Mouse (Mus musculus) kidney, postnatal 0 days (tissue): ENCODE results near the gene Metrn. TPM values are rescaled to one million over a fixed set of nuclear protein-coding genes. Genes with fewer than 3 reads are reported as not detected.

Experiments
- ATAC-seq: fragments of 200-750 bp; cut with Nextera tagmentation; replicated peaks from 2 replicates; pipeline ENCODE4 v1.8.0; 2017; ENCODE audit warnings: low read depth, moderate number of reproducible peaks, moderate TSS enrichment, moderate library complexity; ENCODE audit not compliant: low FRiP score
- DNase-seq: peaks from one replicate; pipeline ENCODE4 v3.0.0-alpha.2; 2016; ENCODE audit warnings: low spot score
- H3K27ac ChIP-seq: fragments of 300-500 bp; sonication (generic); 2 replicates; pipeline ENCODE4 v1.5.1; 2014; ENCODE audit warnings: mild to moderate bottlenecking
- H3K27me3 ChIP-seq: fragments of 300-500 bp; sonication (generic); 2 replicates; pipeline ENCODE4 v1.6.1; 2014; ENCODE audit warnings: low read length, mixed read lengths; ENCODE audit not compliant: insufficient read depth
- H3K36me3 ChIP-seq: fragments of 300-500 bp; sonication (generic); 2 replicates; pipeline ENCODE4 v1.6.1; 2014; ENCODE audit warnings: low read length, mixed read lengths; ENCODE audit not compliant: insufficient read depth
- H3K4me1 ChIP-seq: fragments of 300-500 bp; sonication (generic); replicated peaks from 2 replicates; pipeline ENCODE4 v1.6.1; 2014; ENCODE audit warnings: antibody characterized with exemption, low read length, mixed read lengths; ENCODE audit not compliant: insufficient read depth
- H3K4me2 ChIP-seq: fragments of 300-500 bp; sonication (generic); 2 replicates; pipeline ENCODE4 v1.6.1; 2014; ENCODE audit warnings: mild to moderate bottlenecking, low read length, moderate library complexity, mixed read lengths
- H3K4me3 ChIP-seq: fragments of 300-500 bp; sonication (generic); replicated peaks from 2 replicates; pipeline ENCODE4 v1.5.1; 2014; ENCODE audit warnings: low read depth, low read length
- H3K9ac ChIP-seq: fragments of 300-500 bp; sonication (generic); 2 replicates; pipeline ENCODE4 v1.6.1; 2014; ENCODE audit warnings: low read depth, low read length
- H3K9me3 ChIP-seq: fragments of 300-500 bp; sonication (generic); replicated peaks from 2 replicates; pipeline ENCODE4 v1.6.1; 2016; ENCODE audit warnings: low read length, inconsistent platforms, mixed read lengths
- CTCF ChIP-seq: IDR thresholded peaks from 2 replicates; pipeline ENCODE4 v1.5.1; 2016; ENCODE audit warnings: antibody characterized with exemption, low read depth, mild to moderate bottlenecking, moderate library complexity
- WGBS: fragments of 180-500 bp; shearing (Covaris S2); extraction: QIAGEN DNeasy Blood & Tissue Kit; methylation state at CpG from one replicate; pipeline ENCODE4 v1.1.7; 2014; 5-methylcytosine and 5-hydroxymethylcytosine counted together
- polyA plus RNA-seq: library from polyadenylated mRNA; unstranded; fragments of >200 nt; fragmentation: Nextera tagmentation; extraction: Ambion mirVana; gene quantifications from 2 replicates; pipeline ENCODE4 v1.2.1, GENCODE M21; 2015

The Metrn gene
- polyA plus RNA-seq, 1 experiment from 2014 or later: 45.4 TPM

DNA sequence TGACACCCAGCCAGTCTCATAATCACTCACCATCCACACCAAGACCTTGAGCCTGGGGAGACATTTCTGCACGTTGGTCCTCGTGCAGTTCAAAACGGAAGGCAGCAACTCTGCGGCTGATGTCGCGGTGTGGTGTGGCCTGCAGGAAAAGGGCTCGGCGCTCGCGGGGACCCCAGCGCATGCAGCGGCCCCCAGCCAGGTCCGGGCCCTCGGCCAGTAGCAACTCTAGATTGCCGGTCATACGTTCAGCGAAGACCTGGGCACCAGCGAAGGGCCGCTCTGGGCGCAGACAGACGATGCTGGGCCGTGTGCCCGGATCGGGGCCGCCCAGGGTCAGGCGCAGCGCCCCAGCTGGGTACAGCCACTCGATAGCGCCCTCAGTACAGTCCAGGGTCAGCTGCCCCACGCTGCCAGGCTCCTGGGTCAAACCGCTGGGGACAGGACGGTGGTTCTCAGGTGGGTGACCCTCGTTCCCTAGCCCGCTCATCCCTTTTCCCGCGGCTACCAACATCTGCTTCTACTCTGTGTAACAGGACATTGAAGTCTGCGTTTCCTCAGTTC, 645 bp downstream of the Metrn start:
- WGBS: 1% methylated on average over 37 of the region's 37 CpGs
- no peak overlapping the region; the same call in 1 of the 2 replicates for H3K27ac ChIP-seq
- H3K4me3 ChIP-seq: peak overlapping the region; percentile 78
- H3K9me3 ChIP-seq: no peaks in the 10 kb centered on the region
- DNase-seq (no peak), ATAC-seq (peak; percentile 14; the same call in 1 of the 2 replicates)
- no peaks in the 10 kb centered on the region for H3K27me3 ChIP-seq
- H3K36me3 ChIP-seq: no peaks in the 10 kb centered on the region
- peaks cover 30% of the 10 kb centered on the region for H3K4me1 ChIP-seq
- peak overlapping the region; percentile 73 for H3K9ac ChIP-seq
- TF ChIP-seq CTCF: no peak
- H3K4me2 ChIP-seq: peak overlapping the region; percentile 87

DNA sequence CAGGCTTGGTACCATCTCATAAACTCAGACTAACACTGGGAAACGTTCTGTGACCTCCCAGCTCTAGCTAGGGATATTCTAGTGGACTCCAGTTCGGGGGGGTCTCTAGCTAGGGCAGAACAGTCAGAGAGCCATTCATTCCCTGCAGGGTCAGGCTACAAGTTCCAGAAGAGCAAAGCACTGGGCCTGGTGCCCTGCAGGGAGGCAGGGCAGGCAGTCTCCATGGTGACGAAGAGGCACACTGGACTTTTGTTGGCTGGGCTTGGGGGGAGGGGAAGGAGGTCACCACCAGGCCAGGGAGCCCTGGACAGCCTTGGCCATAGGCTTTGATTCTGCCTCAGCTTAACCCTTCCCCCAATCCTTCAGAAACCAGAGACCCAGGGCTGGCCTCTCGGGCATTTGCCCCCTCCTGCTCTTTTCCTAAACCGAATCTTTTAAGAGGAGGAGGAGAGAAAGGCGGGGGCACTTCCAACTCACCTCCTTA, 1.3 kb downstream of the Metrn start, which contains the start of gene AC134908.4:
Gene AC134908.4, minus strand, starts transcription at position 51 of the 484 bp plus-strand sequence.
- no peak within 1 kb of the TSS; the same call in 1 of the 2 replicates for H3K27ac ChIP-seq
- no peaks in the 10 kb centered on the region for H3K9me3 ChIP-seq
- H3K27me3 ChIP-seq: no peaks in the 10 kb centered on the region
- peak within 1 kb of the TSS; percentile 87 for H3K4me2 ChIP-seq
- WGBS: 15% methylated on average over 6 of the region's 6 CpGs
- TF ChIP-seq CTCF: no peak
- peak within 1 kb of the TSS; percentile 73 for H3K9ac ChIP-seq
- peak within 1 kb of the TSS; percentile 78 for H3K4me3 ChIP-seq
- no peaks in the 10 kb centered on the region for H3K36me3 ChIP-seq
- DNase-seq: peak; percentile 27
- ATAC-seq: no peak
- H3K4me1 ChIP-seq: peaks cover 36% of the 10 kb centered on the region

DNA sequence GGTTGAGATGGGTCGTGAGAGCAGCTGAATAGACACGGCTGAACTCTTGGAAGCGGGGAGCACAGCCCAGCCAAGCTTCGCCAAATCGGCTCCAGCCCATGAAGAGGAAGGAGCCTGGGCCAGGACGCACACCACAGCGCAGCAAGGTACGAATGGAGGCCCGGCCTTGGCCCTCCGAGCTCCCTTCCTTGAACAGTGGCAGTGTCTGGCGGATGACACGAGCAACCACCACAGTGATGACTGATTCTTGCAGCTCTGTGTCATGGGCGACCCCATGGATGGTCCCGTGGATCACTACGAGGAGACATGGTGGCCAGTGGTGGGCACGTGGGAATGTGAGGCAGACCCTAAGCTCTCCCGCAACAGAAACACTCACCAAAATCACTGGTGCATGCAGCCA, 1.9 kb downstream of the Metrn start:
- Histone ChIP-seq H3K9ac (no peak overlapping the region), H3K27me3 (no peaks in the 10 kb centered on the region), H3K9me3 (no peaks in the 10 kb centered on the region), H3K4me3 (no peak overlapping the region), H3K36me3 (no peaks in the 10 kb centered on the region), H3K4me2 (peak overlapping the region; percentile 87), H3K4me1 (peaks cover 37% of the 10 kb centered on the region), H3K27ac (no peak overlapping the region)
- DNase-seq: no peak
- TF ChIP-seq CTCF: no peak
- no peak for ATAC-seq
- WGBS: 85% methylated on average over 17 of the region's 17 CpGs

DNA sequence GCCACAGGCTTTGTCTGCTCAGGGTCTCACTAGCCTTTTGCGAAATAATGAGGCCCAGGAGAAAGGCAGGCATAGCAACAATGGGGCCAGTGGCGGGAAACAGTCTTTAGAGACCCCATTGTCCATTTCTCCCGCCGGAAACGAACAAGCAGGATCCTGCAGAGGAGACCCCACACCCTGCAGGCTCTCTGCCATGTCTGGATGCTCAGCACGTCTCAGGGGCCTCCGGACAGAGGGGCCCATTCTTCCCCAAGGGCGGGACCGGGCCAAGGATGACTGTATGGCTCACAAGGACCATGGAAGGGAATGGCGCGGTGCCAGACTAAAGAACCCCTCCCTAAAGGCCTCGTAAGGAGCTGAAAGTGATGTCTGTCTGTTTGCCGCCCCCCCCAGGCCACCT, 2.7 kb downstream of the Metrn start:
- ATAC-seq (no peak), DNase-seq (no peak)
- Histone ChIP-seq H3K27me3 (no peaks in the 10 kb centered on the region), H3K4me1 (peaks cover 37% of the 10 kb centered on the region), H3K4me2 (no peak overlapping the region), H3K9ac (no peak overlapping the region), H3K36me3 (no peaks in the 10 kb centered on the region), H3K4me3 (no peak overlapping the region), H3K9me3 (no peaks in the 10 kb centered on the region), H3K27ac (no peak overlapping the region)
- WGBS: 83% methylated on average over 13 of the region's 13 CpGs
- TF ChIP-seq CTCF: no peak

DNA sequence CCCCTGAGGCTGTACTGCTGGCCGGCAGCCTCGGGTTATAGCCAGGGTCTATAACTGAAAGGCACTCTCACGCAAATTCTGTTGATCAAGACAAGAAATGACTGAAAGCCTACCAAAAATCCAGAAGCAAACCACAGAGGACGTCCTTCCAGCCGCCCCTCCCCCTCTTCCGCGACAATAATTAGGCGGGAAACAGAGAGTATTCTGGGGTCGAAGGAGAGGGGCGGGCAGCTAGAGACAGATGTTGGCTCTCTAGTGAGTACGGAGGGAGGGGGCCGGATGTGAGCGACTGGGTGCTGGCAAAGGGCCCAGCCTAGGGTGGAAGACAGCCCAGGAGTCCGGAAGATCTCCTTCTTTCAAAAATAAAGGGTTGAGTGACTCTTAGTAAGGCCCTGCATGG, 4.3 kb downstream of the Metrn start, which contains the start of gene Fam173a:
Gene Fam173a, minus strand, starts transcription at position 287 of the 400 bp plus-strand sequence.
- ATAC-seq: peak; percentile 55; the same call in 1 of the 2 replicates
- H3K27ac ChIP-seq: peak within 1 kb of the TSS; percentile 93
- 1% methylated on average over 14 of the region's 14 CpGs for WGBS
- H3K9ac ChIP-seq: peak within 1 kb of the TSS; percentile 73
- H3K27me3 ChIP-seq: no peaks in the 10 kb centered on the region
- DNase-seq: peak; percentile 94
- no peak for TF ChIP-seq CTCF
- H3K4me3 ChIP-seq: peak within 1 kb of the TSS; percentile 53
- peak within 1 kb of the TSS; percentile 86 for H3K4me2 ChIP-seq
- H3K36me3 ChIP-seq: no peaks in the 10 kb centered on the region
- H3K4me1 ChIP-seq: peaks cover 37% of the 10 kb centered on the region
- H3K9me3 ChIP-seq: no peaks in the 10 kb centered on the region

DNA sequence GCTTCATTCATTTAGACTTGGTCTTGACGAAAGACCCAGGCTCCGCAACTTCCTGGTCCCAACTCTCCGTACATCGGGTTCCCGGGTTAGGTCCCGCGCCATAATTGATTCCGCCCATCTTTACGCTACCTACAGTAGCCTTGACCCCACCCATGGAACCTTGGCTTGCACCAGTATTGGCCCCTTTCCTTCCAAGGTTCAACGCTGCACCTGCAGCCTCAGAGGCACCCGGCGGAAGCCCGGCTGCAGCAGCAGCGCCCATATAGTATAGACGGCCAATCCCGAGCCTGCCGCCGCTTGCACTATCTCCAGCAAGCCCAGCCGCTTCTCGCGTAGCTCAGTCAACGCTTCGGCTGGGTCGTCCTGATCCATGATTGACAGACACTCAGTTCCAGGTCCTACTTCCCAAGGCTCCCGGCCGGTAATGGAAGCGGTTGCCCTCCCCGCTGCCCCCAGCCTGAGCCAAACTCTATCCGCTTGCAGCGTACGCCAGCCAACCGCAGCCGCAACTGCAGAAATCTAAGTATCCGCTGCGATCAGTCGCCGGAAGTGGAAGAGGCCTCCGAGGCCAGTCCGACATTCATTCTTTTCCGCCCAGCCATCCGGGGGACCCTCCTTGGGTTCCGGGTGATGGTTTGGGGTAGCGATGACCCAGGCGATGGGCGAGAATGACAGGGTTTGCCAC, 5.0 kb downstream of the Metrn start:
- peak; percentile 90 for DNase-seq
- peaks cover 37% of the 10 kb centered on the region for H3K4me1 ChIP-seq
- under 1% methylated on average over 45 of the region's 45 CpGs for WGBS
- peak overlapping the region; percentile 93 for H3K27ac ChIP-seq
- peak overlapping the region; percentile 53 for H3K4me3 ChIP-seq
- peak overlapping the region; percentile 73 for H3K9ac ChIP-seq
- no peaks in the 10 kb centered on the region for H3K27me3 ChIP-seq
- H3K4me2 ChIP-seq: peak overlapping the region; percentile 86
- no peak for TF ChIP-seq CTCF
- peak; percentile 64; the same call in 1 of the 2 replicates for ATAC-seq
- H3K36me3 ChIP-seq: no peaks in the 10 kb centered on the region
- no peaks in the 10 kb centered on the region for H3K9me3 ChIP-seq
